Mouse (Mus musculus): Measurements from ENCODE around the gene Nyap2. TPM values are rescaled to one million over a fixed set of nuclear protein-coding genes. Genes with fewer than 3 reads are reported as not detected.

The Nyap2 gene
- polyA plus RNA-seq (2015; fragmentation: Nextera tagmentation; extraction: Ambion mirVana): 0.10 and 0.31 TPM in 2 replicates

DNA sequence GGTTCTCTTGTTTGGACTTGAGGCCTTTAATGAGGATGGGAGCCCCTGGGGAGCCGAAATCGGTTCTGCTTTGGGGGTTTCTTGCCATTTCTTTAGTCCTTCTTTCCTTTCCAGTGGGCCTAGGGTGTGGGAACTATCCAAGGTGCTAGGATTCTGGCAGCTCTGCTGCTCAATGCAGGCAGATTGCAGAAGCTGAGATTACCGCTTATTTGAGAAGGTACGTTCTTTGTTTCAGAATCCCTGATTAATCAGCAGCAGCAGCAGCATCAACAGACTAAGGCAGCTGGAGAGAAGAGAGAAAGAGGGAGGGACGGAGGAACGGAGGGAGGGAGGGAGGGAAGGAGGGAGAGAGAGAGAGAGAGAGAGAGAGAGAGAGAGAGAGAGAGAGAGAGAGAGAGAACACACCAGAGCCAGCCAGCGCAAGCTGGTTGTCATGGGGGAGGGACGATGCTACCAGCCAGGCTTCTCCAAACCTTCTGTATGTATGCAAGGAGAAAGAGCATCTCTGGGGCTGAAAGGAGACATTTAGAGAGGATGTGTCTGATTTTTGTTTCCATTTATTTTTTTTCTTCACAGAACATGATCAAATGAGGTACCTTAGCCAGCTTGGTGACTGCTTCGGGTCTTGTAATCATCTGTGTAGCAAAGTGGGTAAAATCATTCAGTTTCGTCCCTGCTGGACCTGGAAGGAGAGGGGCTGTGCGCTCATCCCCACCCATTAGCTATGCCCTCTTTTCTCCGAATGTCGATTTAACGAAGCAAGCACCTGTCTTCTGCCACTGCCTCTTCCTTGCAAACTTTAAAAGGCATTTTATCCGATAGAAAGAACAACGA lies at the start of gene Nyap2:
Gene Nyap2 (plus strand): TSS at position 120 of the 834 bp plus-strand sequence.
- Histone ChIP-seq H3K27me3 (peaks cover 7% of the 10 kb centered on the region), H3K4me2 (no peak within 1 kb of the TSS), H3K9me3 (no peaks in the 10 kb centered on the region), H3K4me1 (no peaks in the 10 kb centered on the region), H3K27ac (no peak within 1 kb of the TSS), H3K4me3 (no peak within 1 kb of the TSS), H3K9ac (no peak within 1 kb of the TSS), H3K36me3 (no peaks in the 10 kb centered on the region)
- no peak for ATAC-seq (ENCODE audit: insufficient number of reproducible peaks, insufficient read depth, low FRiP score, low TSS enrichment, low read depth)
- WGBS: 26% methylated on average over 16 of the region's 16 CpGs

DNA sequence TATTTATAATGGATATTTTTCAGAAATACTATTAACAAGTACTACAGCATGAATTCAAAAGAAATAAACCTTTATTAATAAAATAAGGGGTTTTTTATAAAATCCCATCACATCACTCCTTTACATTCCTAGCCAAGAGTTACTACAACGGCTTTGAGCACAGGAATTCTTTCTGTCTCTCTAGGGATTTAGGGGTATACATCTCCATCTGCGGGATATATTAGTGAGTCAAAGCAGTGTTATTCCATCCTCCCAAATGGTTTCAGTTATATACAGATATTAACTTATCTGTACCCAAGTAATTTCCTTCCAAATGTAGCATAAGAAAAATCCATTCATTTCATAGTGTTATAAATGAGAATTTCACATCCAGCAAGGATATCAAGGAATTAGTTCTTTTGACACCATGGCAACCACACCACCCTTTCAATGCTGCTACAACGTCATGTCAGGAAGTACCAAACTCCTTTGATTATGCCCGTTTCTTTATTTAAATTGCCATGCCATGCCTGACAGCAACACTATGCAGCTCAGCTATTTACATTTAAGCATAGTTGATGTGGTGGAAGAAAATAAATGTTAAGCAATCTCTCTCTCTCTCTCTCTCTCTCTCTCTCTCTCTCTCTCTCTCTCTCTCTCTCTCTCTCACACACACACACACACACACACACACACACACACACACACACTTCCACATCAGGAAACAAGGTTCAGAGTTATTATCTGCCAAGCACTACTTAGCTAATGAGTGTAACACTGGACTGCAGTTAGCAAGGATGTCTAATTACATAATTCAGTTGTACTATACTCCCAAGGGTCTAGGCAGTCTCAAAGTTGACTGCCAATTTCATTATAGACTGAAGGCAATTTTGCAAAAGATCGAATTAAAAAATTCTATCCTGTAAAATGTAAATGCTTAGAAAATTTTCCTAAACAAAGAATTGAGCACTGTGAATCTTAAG lies 33.6 kb upstream of the Nyap2 start:
- no peaks in the 10 kb centered on the region for H3K4me1 ChIP-seq
- no peak overlapping the region for H3K9ac ChIP-seq
- H3K36me3 ChIP-seq: no peaks in the 10 kb centered on the region
- no peak overlapping the region for H3K4me3 ChIP-seq
- no peaks in the 10 kb centered on the region for H3K27me3 ChIP-seq
- WGBS: 47% methylated on average over 5 of the region's 5 CpGs
- H3K9me3 ChIP-seq: no peaks in the 10 kb centered on the region
- no peak for ATAC-seq (ENCODE audit: insufficient number of reproducible peaks, insufficient read depth, low FRiP score, low TSS enrichment, low read depth)
- H3K4me2 ChIP-seq: no peak overlapping the region
- no peak overlapping the region for H3K27ac ChIP-seq

DNA sequence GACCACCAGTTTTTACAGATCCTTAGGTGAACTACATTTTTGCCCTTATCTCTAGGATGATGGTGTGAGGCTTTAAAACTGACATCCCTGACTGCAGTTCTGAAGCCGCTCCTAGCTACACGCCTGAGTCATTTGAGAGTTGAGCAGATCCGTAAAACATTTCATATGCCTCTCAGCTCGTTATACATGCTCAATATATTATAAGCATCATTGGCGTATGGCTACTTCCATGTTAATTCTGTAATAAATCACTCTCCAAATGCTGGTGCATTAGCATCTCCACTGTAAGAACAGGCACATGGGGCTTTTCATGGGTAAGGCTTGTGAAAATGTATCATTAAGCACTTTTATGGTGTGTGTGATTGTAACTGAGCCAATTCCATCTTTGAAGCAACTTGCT lies 18.4 kb upstream of the Nyap2 start:
- H3K4me3 ChIP-seq: no peak overlapping the region
- 87% methylated on average over 5 of the region's 5 CpGs for WGBS
- H3K4me2 ChIP-seq: no peak overlapping the region
- H3K9me3 ChIP-seq: no peaks in the 10 kb centered on the region
- no peaks in the 10 kb centered on the region for H3K27me3 ChIP-seq
- no peak overlapping the region for H3K9ac ChIP-seq
- no peaks in the 10 kb centered on the region for H3K36me3 ChIP-seq
- ATAC-seq (ENCODE audit: insufficient number of reproducible peaks, insufficient read depth, low FRiP score, low TSS enrichment, low read depth): no peak
- H3K27ac ChIP-seq: no peak overlapping the region
- H3K4me1 ChIP-seq: no peaks in the 10 kb centered on the region

DNA sequence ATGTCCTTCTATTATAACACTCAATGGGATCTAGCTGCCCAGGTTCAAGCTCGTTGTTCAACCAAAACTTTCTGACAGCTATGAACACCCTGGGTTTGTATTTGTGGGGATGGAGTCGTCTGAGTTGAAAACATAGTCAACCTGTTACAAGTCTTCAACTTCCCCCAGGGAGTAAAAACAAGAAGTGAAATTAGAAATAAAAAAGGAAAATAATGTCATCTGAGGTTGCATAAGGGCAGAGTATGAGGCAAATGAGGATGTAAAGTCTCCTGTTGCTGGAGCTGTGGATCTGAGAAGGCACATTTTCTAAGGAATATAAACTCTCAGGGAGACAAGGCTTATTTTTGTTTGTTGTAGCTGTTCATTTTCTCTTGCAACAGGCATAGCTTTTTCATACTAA lies 17.9 kb upstream of the Nyap2 start:
- no peaks in the 10 kb centered on the region for H3K4me1 ChIP-seq
- no peak overlapping the region for H3K27ac ChIP-seq
- no peaks in the 10 kb centered on the region for H3K36me3 ChIP-seq
- no peak overlapping the region for H3K4me3 ChIP-seq
- no peak overlapping the region for H3K9ac ChIP-seq
- H3K4me2 ChIP-seq: no peak overlapping the region
- no peaks in the 10 kb centered on the region for H3K27me3 ChIP-seq
- no peak for ATAC-seq (ENCODE audit: insufficient number of reproducible peaks, insufficient read depth, low FRiP score, low TSS enrichment, low read depth)
- H3K9me3 ChIP-seq: no peaks in the 10 kb centered on the region
- WGBS: 72% methylated on average over 2 of the region's 2 CpGs

DNA sequence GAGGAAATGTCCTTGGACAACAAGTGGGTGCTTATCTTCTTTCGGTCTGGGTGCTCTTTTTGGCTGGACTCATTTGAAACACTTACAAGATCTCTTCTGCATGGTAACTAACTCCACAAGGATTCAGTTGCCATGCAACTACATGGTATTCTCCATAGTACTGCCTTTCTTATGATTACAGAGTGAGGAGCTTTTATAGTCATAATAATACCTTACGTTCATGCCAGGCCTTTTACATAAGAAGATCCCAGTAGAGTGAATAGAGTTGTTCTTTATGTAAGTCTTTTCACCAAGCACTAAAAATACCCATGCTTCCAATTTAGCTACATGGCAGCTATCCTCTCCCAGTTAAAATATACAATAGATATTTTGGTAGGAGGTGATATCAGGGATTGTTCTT lies 13.9 kb upstream of the Nyap2 start:
- H3K36me3 ChIP-seq: no peaks in the 10 kb centered on the region
- no peak overlapping the region for H3K4me3 ChIP-seq
- H3K9me3 ChIP-seq: no peaks in the 10 kb centered on the region
- ATAC-seq (ENCODE audit: insufficient number of reproducible peaks, insufficient read depth, low FRiP score, low TSS enrichment, low read depth): no peak
- H3K9ac ChIP-seq: no peak overlapping the region
- no peaks in the 10 kb centered on the region for H3K4me1 ChIP-seq
- no peaks in the 10 kb centered on the region for H3K27me3 ChIP-seq
- H3K27ac ChIP-seq: no peak overlapping the region
- H3K4me2 ChIP-seq: no peak overlapping the region
- WGBS: 88% methylated on average over 2 of the region's 2 CpGs

DNA sequence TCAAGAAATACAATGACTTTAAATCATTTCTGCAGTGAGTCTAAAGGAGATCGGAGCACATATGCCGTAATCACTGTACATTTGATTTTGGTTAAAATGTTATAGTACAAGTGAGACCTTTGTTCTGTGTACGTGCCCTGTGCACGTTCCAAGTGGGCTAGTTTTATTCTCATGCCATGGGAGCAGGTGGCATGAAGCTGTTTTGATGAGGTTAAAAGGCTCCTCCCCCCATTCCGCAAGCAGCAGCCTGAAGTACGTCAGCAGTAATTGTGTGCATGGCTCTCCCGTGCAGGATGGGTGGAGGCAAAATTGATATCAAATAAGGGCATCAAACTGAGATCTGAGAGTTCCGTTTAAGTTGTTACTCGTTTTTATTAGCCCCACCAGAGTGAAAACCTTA lies 491 bp upstream of the Nyap2 start:
- no peak for ATAC-seq (ENCODE audit: insufficient number of reproducible peaks, insufficient read depth, low FRiP score, low TSS enrichment, low read depth)
- H3K4me2 ChIP-seq: no peak overlapping the region
- H3K27ac ChIP-seq: no peak overlapping the region

DNA sequence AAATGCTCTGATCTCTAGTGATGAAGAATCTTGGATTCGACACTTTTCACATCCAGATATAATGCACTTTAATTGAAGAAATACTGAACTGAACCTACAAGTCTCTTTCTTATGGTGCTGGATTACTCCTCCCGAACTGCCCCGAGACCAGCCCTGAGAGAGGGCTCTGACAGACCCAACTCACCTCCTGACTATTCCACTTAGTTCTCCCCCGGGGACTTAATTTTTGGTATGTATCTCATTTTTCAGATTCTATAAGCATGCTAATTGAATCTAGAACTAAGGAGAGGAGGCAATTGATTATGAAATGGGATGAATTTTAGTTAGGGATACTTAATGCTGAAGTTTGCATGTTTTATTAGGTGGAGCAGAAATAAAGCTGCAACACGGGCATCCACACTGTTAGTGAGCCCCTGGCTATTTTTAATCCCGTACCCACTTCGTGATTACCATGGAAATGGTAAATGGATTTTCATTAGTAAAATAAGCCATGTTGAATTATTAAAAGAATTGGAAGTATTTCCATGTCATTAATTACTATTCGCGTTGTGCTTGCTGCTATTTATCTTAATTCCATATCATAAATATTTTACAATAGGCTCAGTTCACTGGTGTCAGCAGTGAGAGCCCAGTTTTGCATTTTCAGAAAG lies 1.0 kb downstream of the Nyap2 start:
- Histone ChIP-seq H3K4me1 (no peaks in the 10 kb centered on the region), H3K4me2 (no peak overlapping the region), H3K4me3 (no peak overlapping the region), H3K36me3 (no peaks in the 10 kb centered on the region), H3K9ac (no peak overlapping the region), H3K27me3 (peaks cover 7% of the 10 kb centered on the region), H3K27ac (no peak overlapping the region), H3K9me3 (no peaks in the 10 kb centered on the region)
- ATAC-seq (ENCODE audit: insufficient number of reproducible peaks, insufficient read depth, low FRiP score, low TSS enrichment, low read depth): no peak
- WGBS: 69% methylated on average over 9 of the region's 9 CpGs

More for the DNA sequence above, 491 bp upstream of the Nyap2 start:
- 53% methylated on average over 9 of the region's 9 CpGs for WGBS
- no peak overlapping the region for H3K9ac ChIP-seq
- H3K27me3 ChIP-seq: peaks cover 7% of the 10 kb centered on the region
- no peaks in the 10 kb centered on the region for H3K9me3 ChIP-seq
- no peaks in the 10 kb centered on the region for H3K4me1 ChIP-seq
- no peaks in the 10 kb centered on the region for H3K36me3 ChIP-seq
- no peak overlapping the region for H3K4me3 ChIP-seq

DNA sequence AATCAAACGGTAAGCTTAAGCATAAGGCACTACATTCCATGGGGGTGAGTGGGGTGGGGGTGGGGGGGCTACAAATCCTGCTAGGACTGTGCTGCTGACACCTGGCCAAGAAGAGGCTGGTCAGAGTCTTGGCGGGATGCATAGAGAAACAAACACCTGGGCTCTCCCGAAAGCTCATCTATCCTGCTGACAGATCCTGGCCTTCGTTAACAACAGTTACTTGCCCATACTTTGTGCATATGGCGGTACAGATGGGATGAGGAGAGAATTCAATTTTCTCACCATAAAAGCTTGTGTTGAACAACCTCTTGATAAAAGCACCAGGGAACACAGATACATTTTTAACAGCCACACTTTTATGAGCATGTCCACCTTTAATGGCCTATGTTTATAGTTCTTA lies 10.7 kb downstream of the Nyap2 start:
- Histone ChIP-seq H3K4me3 (no peak overlapping the region), H3K9ac (no peak overlapping the region), H3K4me1 (no peaks in the 10 kb centered on the region), H3K36me3 (no peaks in the 10 kb centered on the region), H3K4me2 (no peak overlapping the region), H3K9me3 (no peaks in the 10 kb centered on the region), H3K27ac (no peak overlapping the region), H3K27me3 (no peaks in the 10 kb centered on the region)
- ATAC-seq (ENCODE audit: insufficient number of reproducible peaks, insufficient read depth, low FRiP score, low TSS enrichment, low read depth): no peak
- 83% methylated on average over 5 of the region's 5 CpGs for WGBS

DNA sequence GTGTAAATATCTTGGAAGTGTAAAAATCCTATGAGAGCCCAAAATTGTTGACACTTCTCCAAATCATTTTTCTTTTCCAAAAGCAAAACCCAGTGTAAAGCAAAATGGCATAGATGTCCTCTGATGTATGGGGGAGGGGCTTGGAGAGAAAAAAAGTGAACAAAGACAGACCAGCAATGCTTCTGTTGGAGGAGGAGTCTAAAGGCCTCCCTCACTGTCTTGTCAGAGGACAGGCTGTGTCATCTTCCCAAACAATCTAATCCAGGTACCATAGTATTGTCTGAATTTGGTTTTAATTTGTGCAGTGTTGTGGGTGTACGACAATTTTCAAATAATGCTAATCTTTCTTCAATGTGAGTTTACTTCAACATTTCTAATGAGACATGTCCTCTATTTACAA lies 13.7 kb downstream of the Nyap2 start:
- H3K27me3 ChIP-seq: no peaks in the 10 kb centered on the region
- no peaks in the 10 kb centered on the region for H3K4me1 ChIP-seq
- no peak overlapping the region for H3K4me2 ChIP-seq
- no peaks in the 10 kb centered on the region for H3K36me3 ChIP-seq
- no peak overlapping the region for H3K4me3 ChIP-seq
- no peaks in the 10 kb centered on the region for H3K9me3 ChIP-seq
- no peak overlapping the region for H3K9ac ChIP-seq
- no peak for ATAC-seq (ENCODE audit: insufficient number of reproducible peaks, insufficient read depth, low FRiP score, low TSS enrichment, low read depth)
- no peak overlapping the region for H3K27ac ChIP-seq
- 88% methylated on average over 1 of the region's 1 CpGs for WGBS

DNA sequence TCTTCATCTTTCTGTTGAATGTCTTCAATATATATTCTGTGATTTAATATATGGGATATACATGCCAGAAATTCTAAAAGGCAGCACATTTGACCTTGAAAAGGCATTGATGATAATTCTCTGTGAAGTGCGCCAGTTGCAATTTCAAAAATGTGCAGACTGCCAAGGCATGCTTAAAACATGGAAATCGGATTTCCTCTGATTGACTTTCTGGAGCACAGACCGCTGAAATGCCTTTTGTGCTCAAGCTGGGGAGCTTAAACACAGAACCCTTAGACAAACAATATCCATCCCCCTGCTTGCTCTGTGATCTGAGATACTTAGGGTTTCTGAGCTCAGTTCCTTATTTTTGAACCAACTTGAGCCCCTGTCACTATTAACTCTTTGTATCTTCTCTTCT lies 14.2 kb downstream of the Nyap2 start:
- Histone ChIP-seq H3K4me2 (no peak overlapping the region), H3K36me3 (no peaks in the 10 kb centered on the region), H3K27me3 (no peaks in the 10 kb centered on the region), H3K27ac (no peak overlapping the region), H3K4me1 (no peaks in the 10 kb centered on the region), H3K9me3 (no peaks in the 10 kb centered on the region), H3K4me3 (no peak overlapping the region), H3K9ac (no peak overlapping the region)
- no peak for ATAC-seq (ENCODE audit: insufficient number of reproducible peaks, insufficient read depth, low FRiP score, low TSS enrichment, low read depth)
- 36% methylated on average over 3 of the region's 3 CpGs for WGBS

DNA sequence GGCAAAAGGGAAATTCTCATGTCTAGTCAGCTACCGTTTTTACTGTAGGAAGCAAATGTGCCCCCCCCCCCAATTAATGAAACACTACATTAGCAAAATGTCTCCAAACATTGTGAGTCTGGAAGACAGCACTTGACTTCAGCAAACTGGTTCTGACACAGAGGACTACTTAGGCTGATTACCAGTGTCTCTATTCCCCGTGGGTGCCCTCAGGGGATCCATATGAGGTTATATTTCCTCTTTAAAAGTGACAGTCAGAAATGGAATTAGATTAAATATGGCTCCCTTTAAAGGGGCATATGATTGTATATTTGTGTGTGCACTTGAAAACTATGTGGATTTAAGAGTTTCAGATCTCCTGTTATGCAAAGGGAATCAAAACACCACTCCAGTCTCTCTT lies 15.3 kb downstream of the Nyap2 start:
- no peaks in the 10 kb centered on the region for H3K9me3 ChIP-seq
- H3K27me3 ChIP-seq: no peaks in the 10 kb centered on the region
- WGBS: 58% methylated on average over 2 of the region's 2 CpGs
- no peak for ATAC-seq (ENCODE audit: insufficient number of reproducible peaks, insufficient read depth, low FRiP score, low TSS enrichment, low read depth)
- no peaks in the 10 kb centered on the region for H3K4me1 ChIP-seq
- H3K4me2 ChIP-seq: no peak overlapping the region
- H3K36me3 ChIP-seq: no peaks in the 10 kb centered on the region
- no peak overlapping the region for H3K4me3 ChIP-seq
- no peak overlapping the region for H3K9ac ChIP-seq
- H3K27ac ChIP-seq: no peak overlapping the region
